Mouse (Mus musculus) adrenal gland, postnatal 36 days (tissue): ENCODE measurements around the gene Pet117. TPM values are rescaled to one million over a fixed set of nuclear protein-coding genes. Genes with fewer than 3 reads are reported as not detected.

Experiments
- DNase-seq, 2 experiments: peaks; one replicate each; pipeline ENCODE4 v3.0.0; 2021; ENCODE audit warnings: mixed read lengths in 1 of 2
- total RNA-seq, 2 experiments: library from RNA; stranded (reverse); gene quantifications; 2 replicates each; pipeline ENCODE4 v1.2.3; 2021

The Pet117 gene
- total RNA-seq, 2 experiments from 2014 or later = 3.2 to 6.4 TPM

DNA sequence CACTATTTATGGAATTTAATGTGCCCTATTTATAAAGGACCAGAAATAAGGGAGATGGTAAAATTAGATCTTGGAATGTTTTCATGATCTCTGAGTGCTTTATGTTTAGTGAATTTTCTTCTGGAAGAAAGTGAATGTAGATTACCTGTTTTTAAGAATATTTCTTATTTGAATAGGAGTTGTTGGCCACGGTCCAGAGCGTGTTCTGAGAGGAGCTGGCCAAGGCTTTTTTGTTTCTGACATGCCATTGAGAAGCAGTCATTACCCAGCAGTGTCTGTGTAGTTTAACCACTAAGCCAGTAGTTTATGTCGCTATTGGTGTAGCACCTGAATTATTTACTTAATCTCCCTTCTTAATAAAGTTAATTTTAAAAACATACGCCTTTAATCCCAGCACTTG lies 12.9 kb downstream of the Pet117 start:
- no peak for DNase-seq

- DNase-seq = no peak
Measured at GRCm38 (mm10) chr2:144382624-144383138, 13.9 kb downstream of the Pet117 start.

DNA sequence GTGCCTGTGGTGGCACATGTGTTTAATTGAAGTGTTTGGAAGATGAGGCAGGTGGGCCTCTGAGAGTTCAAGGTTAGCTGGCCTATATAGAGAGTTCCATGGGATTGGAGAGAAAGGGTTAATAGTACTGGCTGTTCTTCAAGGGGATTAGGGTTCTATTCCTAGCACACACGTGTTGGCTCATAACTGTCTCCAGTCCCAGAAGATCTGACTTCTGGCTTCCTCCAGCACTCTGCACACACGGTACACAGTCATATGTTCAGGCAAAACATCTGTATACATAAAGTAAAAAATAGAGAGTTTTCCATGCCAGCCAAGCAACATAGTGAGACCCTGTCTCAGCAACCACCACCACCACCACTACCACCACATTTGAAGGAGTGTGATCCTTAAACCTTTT lies 17.5 kb downstream of the Pet117 start:
- no peak for DNase-seq

DNA sequence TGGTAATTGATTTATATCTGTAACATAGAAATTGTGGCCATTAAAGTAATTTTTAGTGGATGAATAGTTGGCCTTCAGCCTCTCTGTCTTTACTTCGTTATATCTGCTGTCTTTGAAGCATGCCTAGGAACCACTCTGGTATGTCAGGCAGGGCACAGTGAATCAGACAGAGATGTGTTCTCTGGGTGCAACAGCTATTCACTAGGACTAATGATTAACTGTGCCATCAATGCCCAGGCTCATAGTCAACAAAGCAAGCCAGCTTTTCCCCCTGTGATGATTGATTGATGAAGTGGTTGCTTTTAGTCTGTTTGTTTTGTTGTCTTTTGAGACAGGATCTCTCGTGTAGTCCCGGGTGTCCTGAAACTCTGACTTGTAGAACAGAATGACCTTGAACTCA lies 19.6 kb downstream of the Pet117 start:
- no peak for DNase-seq

- no peak for DNase-seq
Measured at GRCm38 (mm10) chr2:144399531-144399930, 30.7 kb downstream of the Pet117 start.

- no peak for DNase-seq
Measured at GRCm38 (mm10) chr2:144400659-144401058, 31.9 kb downstream of the Pet117 start.

GRCm38 (mm10) chr2:144409037-144409436 lies 40.2 kb downstream of the Pet117 start:
- DNase-seq = no peak

DNA sequence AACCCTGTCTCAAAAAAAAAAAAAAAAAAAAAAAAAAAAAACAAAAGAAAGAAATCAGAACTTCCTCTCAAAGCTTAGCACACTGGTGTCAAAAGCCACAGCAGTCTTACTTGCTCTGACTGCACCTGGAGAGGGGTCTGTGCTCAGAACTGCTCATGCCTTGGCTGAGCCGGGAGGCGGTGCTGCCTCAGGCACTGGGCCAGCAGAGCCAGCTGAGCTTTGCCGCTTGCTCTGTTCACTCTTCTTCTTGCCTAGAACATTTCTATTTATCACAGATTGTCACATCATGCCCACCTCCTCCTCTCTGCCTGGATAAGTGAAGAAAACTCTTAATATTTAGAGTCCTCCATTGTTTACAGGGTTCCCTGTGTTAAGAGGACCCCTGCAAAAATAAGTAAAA lies 41.8 kb downstream of the Pet117 start:
- DNase-seq = no peak

- DNase-seq = no peak
Measured at GRCm38 (mm10) chr2:144414646-144415045, 45.9 kb downstream of the Pet117 start.

DNA sequence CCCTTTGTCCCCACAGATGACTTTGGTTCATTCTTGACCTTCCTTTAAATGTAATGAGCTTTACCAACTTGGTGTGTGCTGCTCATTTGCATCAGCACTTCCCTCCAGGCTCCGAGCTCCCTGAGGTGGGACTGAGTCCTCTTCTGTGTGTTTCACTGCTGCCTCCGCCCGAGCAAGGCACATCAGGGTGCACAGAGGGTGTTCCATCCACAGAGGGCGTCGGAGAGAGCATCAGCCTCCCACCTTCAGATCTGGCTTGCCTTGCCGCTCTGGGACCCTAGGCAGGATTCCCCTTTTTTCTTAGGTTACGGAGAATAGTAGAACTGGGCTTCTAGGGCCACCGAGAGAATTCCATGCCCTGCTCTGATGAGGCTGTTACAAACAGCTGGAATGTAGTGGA lies 48.1 kb downstream of the Pet117 start:
- no peak for DNase-seq

- DNase-seq = no peak
Measured at GRCm38 (mm10) chr2:144418062-144418461, 49.3 kb downstream of the Pet117 start.

DNA sequence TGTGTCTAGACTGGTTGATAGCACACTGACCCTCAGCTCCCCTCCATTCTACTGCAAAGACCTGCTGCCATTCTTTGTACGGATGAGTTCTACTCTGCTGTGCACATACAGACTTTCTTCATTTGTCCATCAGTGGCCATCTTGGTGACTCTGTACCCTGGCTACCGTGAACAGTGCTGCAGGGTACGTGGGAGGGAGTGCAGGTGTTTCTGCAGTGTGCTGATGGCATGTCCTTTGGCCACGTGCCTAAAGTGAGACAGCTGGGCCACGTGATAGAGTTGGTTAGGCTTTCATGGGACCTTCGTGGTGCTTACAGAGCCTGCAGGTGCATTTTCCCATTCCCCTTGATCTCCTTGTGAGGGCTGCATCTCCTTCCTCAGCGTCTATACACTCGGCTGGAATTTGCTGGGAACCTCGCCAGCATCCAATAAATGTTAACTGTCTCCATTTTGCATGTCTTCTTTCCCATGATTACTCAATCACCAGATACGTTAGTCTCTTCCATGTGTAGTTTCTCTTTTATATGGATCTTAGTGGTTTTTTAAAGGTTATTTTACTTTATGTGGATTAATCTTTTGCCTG lies 53.4 kb downstream of the Pet117 start:
- no peak for DNase-seq

Other genes with a start within 250 kb of the Pet117 start
- gene Mgme1, start 98.3 kb upstream of the Pet117 start, total RNA-seq = 10 to 100 TPM; 20.4 to 21.7 TPM
- gene Snx5, start 98.1 kb upstream of the Pet117 start, total RNA-seq = 100 to 1,000 TPM in 1 of 2 experiments, 10 to 100 TPM in 1; 93.4 to 105 TPM
- not detected for gene Ovol2, start 36.9 kb upstream of the Pet117 start, total RNA-seq
- gene Kat14, start within 50 bp of the Pet117 start, total RNA-seq = 10 to 100 TPM; 21.4 to 29.6 TPM
- gene Dzank1, start 158.4 kb downstream of the Pet117 start, total RNA-seq = 1 to 10 TPM; 2.4 to 2.7 TPM
- 10 to 100 TPM; 22.2 to 22.3 TPM for gene Polr3f, start 158.7 kb downstream of the Pet117 start, total RNA-seq
- 10 to 100 TPM; 30.4 to 32.7 TPM for gene Rbbp9, start 181.9 kb downstream of the Pet117 start, total RNA-seq
- 100 to 1,000 TPM in 1 of 2 experiments, 10 to 100 TPM in 1; 89.6 to 101 TPM for gene Sec23b, start 187.2 kb downstream of the Pet117 start, total RNA-seq
- gene Smim26, start 225.1 kb downstream of the Pet117 start, total RNA-seq = 10 to 100 TPM; 50.7 to 57.4 TPM
- 10 to 100 TPM; 15.8 to 20.0 TPM for gene Dtd1, start 230.9 kb downstream of the Pet117 start, total RNA-seq